Mouse (Mus musculus) liver, adult 2 months (tissue): ENCODE measurements around the gene Dhdds. TPM values are rescaled to one million over a fixed set of nuclear protein-coding genes. Genes with fewer than 3 reads are reported as not detected.
A peak's percentile ranks its signal among the peaks of the same experiment; 100 is the strongest.

Source experiments
- DNase-seq: peaks from one replicate; pipeline ENCODE4 v3.0.0-alpha.2; 2011; ENCODE audit warnings: low read depth, low spot score; ENCODE audit errors: extremely low read depth
- H3K27ac ChIP-seq: fragments of 200-500 bp; replicated peaks from 2 replicates; pipeline ENCODE4 v1.5.1; 2012; ENCODE audit warnings: low read depth, mild to moderate bottlenecking, control low read depth, inconsistent platforms, low read length; ENCODE audit not compliant: insufficient read depth
- H3K27me3 ChIP-seq: fragments of 200-500 bp; 2 replicates; pipeline ENCODE4 v1.6.1; 2012; ENCODE audit warnings: mild to moderate bottlenecking, moderate library complexity, low read length, inconsistent platforms; ENCODE audit not compliant: control insufficient read depth, insufficient read depth
- H3K36me3 ChIP-seq: fragments of 200-500 bp; 2 replicates; pipeline ENCODE4 v1.6.1; 2012; ENCODE audit warnings: low read length, inconsistent platforms; ENCODE audit not compliant: control insufficient read depth, insufficient read depth
- H3K4me1 ChIP-seq: fragments of 200-500 bp; 2 replicates; pipeline ENCODE4 v1.6.1; 2011; ENCODE audit warnings: low read length; ENCODE audit not compliant: control insufficient read depth, insufficient read depth
- H3K4me3 ChIP-seq: fragments of 200-500 bp; 2 replicates; pipeline ENCODE4 v1.5.1; 2011; ENCODE audit warnings: low read depth, mild to moderate bottlenecking, control low read depth, low read length, moderate library complexity; ENCODE audit not compliant: insufficient read depth
- H3K79me2 ChIP-seq: fragments of 200-500 bp; 2 replicates; pipeline ENCODE4 v1.6.1; 2012; ENCODE audit warnings: inconsistent platforms, mild to moderate bottlenecking, low read length, moderate library complexity; ENCODE audit not compliant: control insufficient read depth, insufficient read depth
- H3K9ac ChIP-seq: fragments of 200-500 bp; 2 replicates; pipeline ENCODE4 v1.6.1; 2012; ENCODE audit warnings: low read depth, mild to moderate bottlenecking, control low read depth, inconsistent platforms, low read length
- CTCF ChIP-seq: fragments of 200-500 bp; IDR thresholded peaks from 2 replicates; pipeline ENCODE4 v1.5.1; 2011; ENCODE audit warnings: low read depth, low read length, control low read depth
- POLR2A ChIP-seq: fragments of 200-500 bp; IDR thresholded peaks from 2 replicates; pipeline ENCODE4 v1.6.1; 2011; ENCODE audit warnings: low read length, control low read depth; ENCODE audit not compliant: insufficient read depth; ENCODE audit errors: extremely low read depth
- WGBS: fragments of 180-500 bp; shearing (Covaris S2); methylation state at CpG from one replicate; pipeline ENCODE4 v1.1.7; 2018; 5-methylcytosine and 5-hydroxymethylcytosine counted together
- polyA plus RNA-seq: library from polyadenylated mRNA; depleted of rRNA; stranded (reverse); fragments of >200 nt; gene quantifications from 2 replicates; pipeline ENCODE4 v1.2.3, GENCODE M21; 2012
- total RNA-seq: library from RNA; depleted of rRNA; stranded (reverse); fragments of >200 nt; gene quantifications from 2 replicates; pipeline ENCODE4 v1.2.3, GENCODE M21; 2014

Gene Dhdds
- total and polyA plus RNA-seq, 2 experiments, result 14.0 to 21.3 TPM

DNA sequence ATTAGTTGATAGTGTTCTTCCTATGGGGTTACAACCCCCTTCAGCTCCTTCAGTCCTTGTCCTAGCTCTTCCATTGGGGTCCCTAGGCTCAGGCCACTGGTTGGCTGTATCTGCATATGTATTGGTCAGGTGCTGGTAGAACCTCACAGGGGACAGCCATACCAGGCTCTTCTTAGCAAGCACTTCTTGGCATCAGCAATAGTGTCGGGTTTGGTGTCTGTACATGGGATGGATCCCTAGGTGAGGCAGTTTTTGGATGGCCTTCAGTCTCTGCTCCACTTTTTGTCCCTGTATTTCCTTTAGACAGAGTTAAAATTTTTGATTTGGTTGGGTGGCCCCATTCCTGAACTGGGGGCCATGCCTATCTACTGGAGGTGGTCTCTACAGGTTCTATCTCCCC, 41.8 kb downstream of the Dhdds start:
- Histone ChIP-seq H3K27me3 (no peaks in the 10 kb centered on the region), H3K4me1 (no peaks in the 10 kb centered on the region), H3K36me3 (no peaks in the 10 kb centered on the region), H3K4me3 (no peak overlapping the region), H3K79me2 (no peaks in the 10 kb centered on the region), H3K9ac (no peak overlapping the region), H3K27ac (no peak overlapping the region)
- DNase-seq, result no peak
- TF ChIP-seq POLR2A (no peak), CTCF (no peak)
- WGBS, result 84% methylated on average over 1 of the region's 1 CpGs

DNA sequence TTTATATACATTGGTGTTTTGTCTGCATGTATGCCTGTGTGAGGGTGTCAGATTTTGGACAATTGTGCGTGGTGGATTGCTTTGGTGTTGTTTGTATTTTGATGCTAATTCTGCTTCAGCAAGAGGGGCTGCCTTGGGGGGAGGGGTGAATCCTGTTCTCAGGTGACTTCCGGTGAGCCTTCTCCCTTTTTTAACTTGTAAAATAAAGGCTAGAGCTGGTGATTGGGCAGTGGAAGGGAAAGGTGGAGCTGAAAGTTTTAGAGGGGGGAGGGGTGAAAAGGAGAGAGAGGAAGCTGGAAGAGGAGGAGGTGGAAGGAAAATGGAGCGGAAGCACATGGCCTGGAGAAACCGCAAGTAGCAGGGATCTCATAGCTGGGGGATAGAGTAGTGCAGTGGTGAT, 44.4 kb downstream of the Dhdds start:
- no peak overlapping the region for H3K27ac ChIP-seq
- H3K4me1 ChIP-seq, result no peaks in the 10 kb centered on the region
- H3K79me2 ChIP-seq, result no peaks in the 10 kb centered on the region
- H3K36me3 ChIP-seq, result no peaks in the 10 kb centered on the region
- no peak overlapping the region for H3K9ac ChIP-seq
- no peak overlapping the region for H3K4me3 ChIP-seq
- no peak for DNase-seq
- TF ChIP-seq POLR2A (no peak), CTCF (no peak)
- no peaks in the 10 kb centered on the region for H3K27me3 ChIP-seq
- WGBS, result 90% methylated on average over 4 of the region's 4 CpGs

GRCm38 (mm10) chr4:133946736-133947135, 54.0 kb downstream of the Dhdds start:
- Histone ChIP-seq H3K36me3 (no peaks in the 10 kb centered on the region), H3K4me3 (no peak overlapping the region), H3K4me1 (no peaks in the 10 kb centered on the region), H3K27me3 (no peaks in the 10 kb centered on the region), H3K9ac (no peak overlapping the region), H3K27ac (no peak overlapping the region), H3K79me2 (no peaks in the 10 kb centered on the region)
- TF ChIP-seq POLR2A, result no peak
- TF ChIP-seq CTCF, result no peak
- 64% methylated on average over 4 of the region's 4 CpGs for WGBS
- DNase-seq, result no peak

- no peak overlapping the region for H3K4me3 ChIP-seq
- 44% methylated on average over 3 of the region's 3 CpGs for WGBS
- no peaks in the 10 kb centered on the region for H3K27me3 ChIP-seq
- TF ChIP-seq POLR2A (no peak), CTCF (no peak)
- no peaks in the 10 kb centered on the region for H3K4me1 ChIP-seq
- DNase-seq, result peak; percentile 47
- no peaks in the 10 kb centered on the region for H3K79me2 ChIP-seq
- no peak overlapping the region for H3K9ac ChIP-seq
- H3K36me3 ChIP-seq, result no peaks in the 10 kb centered on the region
- no peak overlapping the region for H3K27ac ChIP-seq
These were observed 56.9 kb downstream of the Dhdds start for GRCm38 (mm10) chr4:133943791-133944190.

DNA sequence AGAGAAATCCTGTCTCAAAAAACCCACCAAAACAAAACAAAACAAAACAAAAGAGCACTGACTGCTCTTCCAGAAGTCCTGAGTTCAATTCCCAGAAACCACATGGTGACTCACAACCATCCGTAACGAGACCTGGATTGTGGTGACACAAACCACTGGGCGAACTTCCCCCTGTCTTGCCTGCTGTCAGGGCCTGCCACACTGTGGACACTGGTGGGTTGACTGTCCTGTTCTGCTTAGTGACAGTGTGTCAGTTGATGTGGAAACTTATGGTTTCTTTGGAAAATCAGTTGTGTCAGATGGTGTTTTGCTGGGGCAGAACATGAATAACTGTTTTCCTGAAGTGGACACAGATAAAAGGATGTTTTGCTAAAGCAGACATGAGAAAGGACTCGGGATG, 58.0 kb downstream of the Dhdds start:
- Histone ChIP-seq H3K4me3 (no peak overlapping the region), H3K4me1 (no peaks in the 10 kb centered on the region), H3K27me3 (no peaks in the 10 kb centered on the region), H3K27ac (no peak overlapping the region), H3K9ac (no peak overlapping the region), H3K36me3 (no peaks in the 10 kb centered on the region), H3K79me2 (no peaks in the 10 kb centered on the region)
- no peak for DNase-seq
- WGBS, result 95% methylated on average over 4 of the region's 4 CpGs
- TF ChIP-seq CTCF (no peak), POLR2A (no peak)

GRCm38 (mm10) chr4:133941576-133941975, 59.1 kb downstream of the Dhdds start:
- Histone ChIP-seq H3K79me2 (no peaks in the 10 kb centered on the region), H3K4me3 (no peak overlapping the region), H3K36me3 (no peaks in the 10 kb centered on the region), H3K27ac (no peak overlapping the region), H3K4me1 (no peaks in the 10 kb centered on the region), H3K9ac (no peak overlapping the region), H3K27me3 (no peaks in the 10 kb centered on the region)
- 31% methylated on average over 3 of the region's 3 CpGs for WGBS
- TF ChIP-seq CTCF (no peak), POLR2A (no peak)
- DNase-seq, result peak; percentile 70
